8 mouse cellular contexts compared by ENCODE assay signal in the genomic region with DNA sequence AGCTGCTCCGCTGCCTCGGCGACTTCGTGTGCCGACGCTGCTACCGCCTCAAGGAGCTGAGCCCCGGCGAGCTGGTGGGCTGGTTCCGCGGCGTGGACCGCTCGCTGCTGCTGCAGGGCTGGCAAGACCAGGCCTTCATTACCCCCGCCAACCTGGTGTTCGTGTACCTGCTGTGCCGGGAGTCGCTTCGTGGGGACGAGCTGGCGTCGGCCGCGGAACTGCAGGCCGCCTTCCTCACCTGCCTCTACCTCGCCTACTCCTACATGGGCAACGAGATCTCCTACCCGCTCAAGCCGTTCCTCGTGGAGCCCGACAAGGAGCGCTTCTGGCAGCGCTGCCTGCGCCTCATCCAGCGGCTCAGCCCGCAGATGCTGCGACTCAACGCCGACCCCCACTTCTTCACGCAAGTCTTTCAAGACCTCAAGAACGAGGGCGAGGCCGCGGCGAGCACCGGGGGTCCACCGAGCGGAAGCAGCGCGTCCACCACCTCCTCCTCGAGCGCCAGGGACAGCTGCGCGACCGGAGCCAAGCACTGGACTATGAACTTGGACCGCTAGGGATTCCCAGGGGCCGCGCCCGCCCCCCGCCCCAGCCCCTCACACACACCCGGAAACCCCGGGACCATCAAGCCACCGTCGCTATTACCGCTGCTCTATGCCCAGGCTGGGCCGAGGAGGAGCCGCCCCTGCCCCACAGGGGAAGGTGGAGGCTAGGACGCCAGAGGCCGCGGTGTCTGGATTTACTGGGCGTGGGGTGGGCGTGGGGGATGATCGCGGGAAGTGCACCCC. TPM values are rescaled to one million over a fixed set of nuclear protein-coding genes. Genes with fewer than 3 reads are reported as not detected.
DNase-seq lines count a peak whose midpoint lies in the region; ATAC-seq lines count a peak whose summit lies in the region.

No protein-coding gene starts in this region.

- peaks cover 41% of the 10 kb centered on the region for H3K4me1 ChIP-seq in embryonic facial prominence, embryonic 15.5 days
- H3K4me1 ChIP-seq in limb, embryonic 10.5 days = peaks cover 34% of the 10 kb centered on the region

- H3K36me3 ChIP-seq in embryonic facial prominence, embryonic 15.5 days = no peaks in the 10 kb centered on the region
- no peaks in the 10 kb centered on the region for H3K36me3 ChIP-seq in limb, embryonic 10.5 days

- H3K9ac ChIP-seq in embryonic facial prominence, embryonic 15.5 days = no peak overlapping the region

- intact Hi-C loops in heart, postnatal 25 days (cut with DNase I) = no loop called here

- peaks cover 93% of the 10 kb centered on the region for H3K27me3 ChIP-seq in embryonic facial prominence, embryonic 15.5 days
- H3K27me3 ChIP-seq in limb, embryonic 10.5 days (ENCODE audit: low read depth, poor library complexity, severe bottlenecking) = peaks cover 100% of the 10 kb centered on the region

- no peaks in the 10 kb centered on the region for H3K9me3 ChIP-seq in embryonic facial prominence, embryonic 15.5 days (replicated peaks)
- H3K9me3 ChIP-seq in limb, embryonic 10.5 days (replicated peaks) = no peaks in the 10 kb centered on the region

- peak overlapping the region; percentile 99 for H3K4me2 ChIP-seq in embryonic facial prominence, embryonic 15.5 days (replicated peaks)

- ATAC-seq in embryonic facial prominence, embryonic 15.5 days (ENCODE audit: insufficient number of reproducible peaks, low FRiP score, low TSS enrichment, low read depth) = no peak

- peak; percentile 87 for DNase-seq in heart, adult 11 months
- no peak for DNase-seq in heart, postnatal 25 days (ENCODE audit: low spot score)
- peak; percentile 39 for DNase-seq in right cerebral cortex, adult 18-20 months
- no peak for DNase-seq in right cerebral cortex, adult 2 months (ENCODE audit: low spot score in 2 of 2)
- DNase-seq in limb, embryonic 10.5 days (ENCODE audit: low spot score) = peak; percentile 58
- DNase-seq in retina, embryonic 14.5 days (ENCODE audit: low spot score) = peak; percentile 37
- DNase-seq in ovary, postnatal 14 days (ENCODE audit: low spot score) = no peak

- no peak overlapping the region for H3K27ac ChIP-seq in embryonic facial prominence, embryonic 15.5 days (replicated peaks)
- H3K27ac ChIP-seq in limb, embryonic 10.5 days = 0 out of 2 replicates have a peak overlapping the region, but pooled peaks have one; percentile 61

- WGBS in embryonic facial prominence, embryonic 15.5 days = 1% methylated on average over 74 of the region's 74 CpGs
- under 1% methylated on average over 74 of the region's 74 CpGs for WGBS in limb, embryonic 10.5 days

- peak overlapping the region; percentile 65 for H3K4me3 ChIP-seq in embryonic facial prominence, embryonic 15.5 days (replicated peaks)
- H3K4me3 ChIP-seq in limb, embryonic 10.5 days = peak overlapping the region; percentile 73

RNA-seq across cellular contexts. Expression of gene Cdk5r2, which starts 1.1 kb away (rescaled TPM):
- not detected for total RNA-seq in heart, postnatal 25 days (2021)
- polyA plus RNA-seq in embryonic facial prominence, embryonic 15.5 days (2015; fragmentation: Nextera tagmentation; extraction: Ambion mirVana) = 0.12 and 0.13 TPM in 2 replicates
- polyA plus RNA-seq in limb, embryonic 10.5 days (2016; fragmentation: Nextera tagmentation; extraction: Ambion mirVana) = not detected in 2 replicates

RNA-seq across cellular contexts. Expression of gene Fev, which starts 29.4 kb away (rescaled TPM):
- total RNA-seq in heart, postnatal 25 days (2021) = not detected
- 0.24 and 0.43 TPM in 2 replicates for polyA plus RNA-seq in embryonic facial prominence, embryonic 15.5 days (2015; fragmentation: Nextera tagmentation; extraction: Ambion mirVana)
- not detected in 2 replicates for polyA plus RNA-seq in limb, embryonic 10.5 days (2016; fragmentation: Nextera tagmentation; extraction: Ambion mirVana)

RNA-seq across cellular contexts. Expression of gene Cryba2, which starts 37.1 kb away (rescaled TPM):
- not detected for total RNA-seq in heart, postnatal 25 days (2021)
- 0.63 and 1.8 TPM in 2 replicates for polyA plus RNA-seq in embryonic facial prominence, embryonic 15.5 days (2015; fragmentation: Nextera tagmentation; extraction: Ambion mirVana)
- polyA plus RNA-seq in limb, embryonic 10.5 days (2016; fragmentation: Nextera tagmentation; extraction: Ambion mirVana) = not detected in 2 replicates

Comparison
In these comparisons a context has a peak if more than half of its experiments do, and no peak if none do; other contexts are left out.
1. DNase-seq: peak in heart, adult 11 months (single experiment), right cerebral cortex, adult 18-20 months (single experiment), limb, embryonic 10.5 days (single experiment) and retina, embryonic 14.5 days (single experiment); none in heart, postnatal 25 days (single experiment), right cerebral cortex, adult 2 months (0 of 2) and ovary, postnatal 14 days (single experiment).